Mouse (Mus musculus) frontal cortex, postnatal 14 days (tissue): Measurements from ENCODE around the gene Chchd4.
"Not testable (repeated sequence)": the region's sequence is repeated elsewhere in the genome, so short reads cannot be mapped to it uniquely, and the experiment has no call there.

Experiments used
- DNase-seq, 2 experiments: peaks; one replicate each; pipeline ENCODE4 v3.0.0; 2022; ENCODE audit warnings: low spot score in 2 of 2

The Chchd4 gene

GRCm38 (mm10) chr6:91474441-91475190, 1.3 kb upstream of the Chchd4 start:
- no peak for DNase-seq

DNA sequence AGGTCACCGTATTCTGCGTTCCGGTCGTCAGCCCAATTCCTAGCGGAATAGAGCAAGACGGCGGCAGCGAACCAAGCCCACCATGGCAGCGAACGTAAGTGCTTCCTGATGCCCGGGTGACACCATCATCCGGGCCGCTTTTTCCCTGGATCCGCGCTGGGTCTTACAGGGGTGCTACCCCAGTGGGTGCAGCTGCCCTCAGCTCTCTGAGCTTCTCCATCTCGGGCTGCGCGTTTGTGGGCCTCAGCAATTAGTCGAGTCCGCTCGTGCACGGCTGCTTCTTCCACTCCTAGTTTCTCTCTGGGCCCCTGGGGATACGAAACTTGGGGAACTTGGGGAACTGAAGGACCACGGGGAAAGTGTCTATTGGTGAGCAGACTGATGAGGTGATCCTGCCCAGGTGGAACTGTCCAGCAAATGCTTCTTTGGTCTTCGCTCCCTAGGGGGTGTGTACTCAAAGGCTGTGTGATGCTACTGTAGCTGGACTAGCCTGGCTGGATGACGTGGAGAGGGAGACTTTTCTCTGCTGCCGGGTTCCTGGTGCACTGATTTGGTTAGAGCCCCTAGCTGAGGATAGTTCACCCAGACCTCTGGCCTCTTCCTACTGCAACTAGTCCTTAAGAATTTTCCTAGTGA, 577 bp upstream of the Chchd4 start:
- DNase-seq = no peak

GRCm38 (mm10) chr6:91472319-91472718, 1.0 kb downstream of the Chchd4 start:
- DNase-seq = no peak

- not testable (repeated sequence) for DNase-seq
Observed at GRCm38 (mm10) chr6:91471427-91471826, 1.9 kb downstream of the Chchd4 start.

DNA sequence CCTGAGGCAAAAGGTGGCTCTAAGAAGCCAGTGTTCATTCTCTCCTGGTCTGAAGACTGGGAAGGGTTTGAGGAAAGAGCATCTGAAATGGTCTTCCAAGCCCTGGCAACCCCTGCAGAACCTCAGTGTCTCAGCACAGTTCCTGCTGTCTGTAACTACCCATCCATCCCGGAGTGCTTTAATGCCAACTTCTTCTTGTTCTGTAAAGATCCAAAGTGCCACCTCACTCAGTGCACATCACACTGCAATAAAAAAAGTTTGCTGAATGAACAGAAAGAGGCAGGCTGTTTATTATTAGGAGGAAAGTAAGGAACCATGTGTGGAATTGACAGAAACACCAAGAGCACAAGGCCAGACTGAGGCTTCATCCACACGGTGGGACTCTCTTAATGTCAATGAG, 2.6 kb downstream of the Chchd4 start:
- no peak for DNase-seq

- no peak for DNase-seq
Observed at GRCm38 (mm10) chr6:91467106-91467505, 6.2 kb downstream of the Chchd4 start.

- no peak for DNase-seq
Observed at GRCm38 (mm10) chr6:91465756-91466155, 7.6 kb downstream of the Chchd4 start.

GRCm38 (mm10) chr6:91459471-91459870, 13.9 kb downstream of the Chchd4 start:
- no peak for DNase-seq

- DNase-seq = no peak
Observed at GRCm38 (mm10) chr6:91454546-91454945, 18.8 kb downstream of the Chchd4 start.

DNA sequence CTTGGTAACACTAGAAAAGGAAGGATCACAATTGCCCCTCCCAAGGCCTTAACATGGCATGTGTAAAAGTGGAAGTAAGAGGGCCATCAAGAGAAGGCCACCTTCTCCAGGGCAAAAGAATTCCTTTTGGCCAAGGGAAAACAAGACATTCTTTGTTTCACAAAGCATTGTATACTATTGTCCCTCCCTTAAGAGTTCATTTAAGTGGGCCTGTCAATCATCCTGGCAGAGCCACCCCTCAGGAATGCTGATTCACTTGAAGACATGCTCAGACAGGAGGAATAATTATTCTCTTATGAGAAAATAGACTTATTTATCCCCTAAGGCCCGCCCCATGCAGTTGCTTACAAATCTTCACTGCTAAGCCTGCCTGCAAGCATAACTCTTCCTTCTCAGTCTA, 21.3 kb downstream of the Chchd4 start:
- no peak for DNase-seq

DNA sequence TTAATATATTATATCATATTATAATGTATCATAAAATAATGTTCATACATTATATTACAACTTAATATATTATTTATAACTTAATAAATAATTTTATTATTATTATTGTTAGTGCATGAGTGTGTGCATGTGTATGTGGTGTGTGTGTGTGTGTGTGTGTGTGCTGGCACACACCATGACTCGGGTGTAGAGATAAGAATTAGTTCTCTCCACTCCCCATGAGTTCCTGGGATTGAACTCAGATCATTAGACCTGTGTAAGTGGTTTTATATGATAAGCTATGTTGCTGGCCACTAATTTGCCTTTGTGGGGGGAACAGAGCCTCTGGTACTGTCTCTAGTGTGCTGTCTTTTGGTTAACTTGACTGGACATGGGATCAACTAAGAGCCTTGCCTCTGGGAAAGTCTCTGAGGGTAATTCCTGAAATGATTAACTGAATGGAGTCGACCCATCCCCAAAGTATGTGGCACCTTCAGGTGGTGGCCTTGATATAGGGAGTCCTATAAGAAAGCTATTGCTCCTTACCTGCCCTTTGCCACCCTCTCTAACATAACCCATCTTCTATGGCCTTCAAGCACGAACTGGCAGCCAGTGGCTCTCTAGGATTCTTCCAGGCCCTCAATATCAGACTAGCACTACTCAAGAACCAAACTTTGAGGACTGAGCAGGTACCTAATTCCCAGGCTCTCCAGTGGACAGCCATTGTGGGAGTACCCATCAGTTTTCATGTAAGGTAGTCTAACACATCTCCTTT, 23.7 kb downstream of the Chchd4 start:
- DNase-seq = no peak

GRCm38 (mm10) chr6:91445316-91445715, 28.0 kb downstream of the Chchd4 start:
- DNase-seq = no peak

DNA sequence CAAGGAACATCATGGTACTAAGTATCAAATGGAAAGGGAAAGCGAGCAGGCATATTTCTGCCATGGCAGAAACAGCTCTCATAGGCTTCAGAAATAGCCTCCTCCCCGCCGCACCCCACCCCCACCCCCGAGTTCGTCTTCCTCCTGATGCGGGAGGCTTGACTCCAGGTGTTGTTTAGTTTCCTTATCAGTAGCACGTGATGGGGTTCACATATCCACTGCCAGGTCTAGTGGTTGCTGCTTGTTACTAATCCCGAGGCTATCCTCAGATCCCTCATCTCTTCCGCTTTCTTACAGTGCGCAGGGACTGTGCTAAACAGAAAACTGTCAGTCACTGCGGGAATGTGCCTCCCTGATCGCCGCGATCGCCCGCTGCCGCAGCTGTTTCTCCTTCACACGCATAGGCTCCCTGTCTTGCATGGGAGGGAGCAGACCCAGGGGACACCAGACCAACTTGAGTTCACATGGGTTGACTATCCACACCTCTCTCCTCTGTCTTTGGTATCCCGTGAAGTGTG, 32.1 kb downstream of the Chchd4 start:
- DNase-seq = no peak

- DNase-seq = peak; percentile 94 to 98
Observed at GRCm38 (mm10) chr6:91440474-91441144, 32.7 kb downstream of the Chchd4 start.

- DNase-seq = no peak
Observed at GRCm38 (mm10) chr6:91424151-91424550, 49.2 kb downstream of the Chchd4 start.

- no peak for DNase-seq
Observed at GRCm38 (mm10) chr6:91421629-91422028, 51.7 kb downstream of the Chchd4 start.

- no peak for DNase-seq
Observed at GRCm38 (mm10) chr6:91417291-91417845, 56.0 kb downstream of the Chchd4 start.

DNA sequence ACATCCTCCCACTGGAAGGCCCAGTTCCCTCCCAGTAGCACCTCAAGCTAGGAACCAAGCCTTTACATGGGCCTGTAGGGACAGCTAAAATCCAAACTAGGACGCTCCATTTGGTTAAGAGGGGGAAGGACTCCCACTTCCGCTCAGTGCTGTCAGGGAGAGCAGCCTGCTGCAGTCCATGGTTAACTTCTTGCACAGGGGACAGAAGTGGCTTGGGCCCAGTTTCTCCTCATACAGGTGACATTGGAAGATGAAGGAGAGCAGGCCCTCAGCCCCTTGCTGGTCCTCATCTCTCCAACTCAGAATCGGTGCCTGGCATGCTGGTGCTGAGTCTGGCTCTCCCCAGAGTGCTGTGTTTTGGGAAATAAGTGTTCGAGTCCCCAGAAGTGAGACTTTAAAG, 57.2 kb downstream of the Chchd4 start:
- DNase-seq = no peak

- DNase-seq = peak in 1 of 2 experiments; percentile 40
Observed at GRCm38 (mm10) chr6:91414890-91415289, 58.5 kb downstream of the Chchd4 start.
